Mouse (Mus musculus) E14TG2a.4 (cell line): ENCODE results near the gene Gm1673.

Source experiments
- CTCF ChIP-seq: conservative IDR thresholded peaks from 2 replicates; pipeline ENCODE4 v1.5.1; 2014; ENCODE audit warnings: low read length
- NANOG ChIP-seq: IDR thresholded peaks from 2 replicates; pipeline ENCODE4 v1.6.1; 2014; ENCODE audit warnings: borderline replicate concordance, low read length, mixed read lengths
- POU5F1 ChIP-seq: IDR thresholded peaks from 2 replicates; pipeline ENCODE4 v1.6.1; 2014; ENCODE audit warnings: low read length, borderline replicate concordance

- TF ChIP-seq CTCF (no peak), POU5F1 (no peak), NANOG (no peak)
These were observed 438 bp upstream of the Gm1673 start for GRCm38 (mm10) chr5:33982731-33983259.
